Mouse (Mus musculus) B cell, adult (primary cell): ENCODE measurements around the gene 4931406C07Rik. TPM values are rescaled to one million over a fixed set of nuclear protein-coding genes. Genes with fewer than 3 reads are reported as not detected.

Experiments used
- total RNA-seq: library from RNA; stranded (reverse); gene quantifications from 4 replicates; pipeline ENCODE4 v1.2.4, GENCODE M21; 2023; ENCODE audit not compliant: inconsistent age

The 4931406C07Rik gene
- 5.0 to 7.9 TPM (median 5.3 TPM) in 4 replicates for total RNA-seq

GRCm38 (mm10) chr9:15306398-15307119 lies at the start of gene 4931406C07Rik:
Gene 4931406C07Rik (minus strand): TSS chr9:15306448.

GRCm38 (mm10) chr9:15305503-15306397 lies 498 bp downstream of the 4931406C07Rik start, which contains the start of gene Taf1d:
Gene Taf1d (plus strand): TSS chr9:15306214.

GRCm38 (mm10) chr9:15279649-15280490 lies 26.4 kb downstream of the 4931406C07Rik start, which contains the start of gene Med17:
Gene Med17 (minus strand): TSS chr9:15279931.

GRCm38 (mm10) chr9:15239042-15239925 lies 67.0 kb downstream of the 4931406C07Rik start, which contains the start of gene Vstm5:
Gene Vstm5 (plus strand): TSS chr9:15239045.

Other genes starting within 250 kb of the 4931406C07Rik start
- not detected in 4 replicates for gene Hephl1, start 194.3 kb downstream of the 4931406C07Rik start, total RNA-seq
- not detected in 4 replicates for gene Vstm5, start 67.4 kb downstream of the 4931406C07Rik start, total RNA-seq
- 42.8 to 48.9 TPM (median 47.4 TPM) in 4 replicates for gene Med17, start 26.5 kb downstream of the 4931406C07Rik start, total RNA-seq
- 318 to 362 TPM (median 342 TPM) in 4 replicates for gene Taf1d, start 234 bp downstream of the 4931406C07Rik start, total RNA-seq
- 38.1 to 56.9 TPM (median 52.5 TPM) in 4 replicates for gene Cep295, start 51.3 kb upstream of the 4931406C07Rik start, total RNA-seq
- gene Smco4, start 187.0 kb upstream of the 4931406C07Rik start, total RNA-seq = 9.1 to 16.5 TPM (median 9.9 TPM) in 4 replicates